Mouse (Mus musculus) heart, adult 2 months (tissue): ENCODE data around the gene Hoxa11.

Experiments used
- CTCF ChIP-seq: fragments of 200-600 bp; IDR thresholded peaks from 2 replicates; pipeline ENCODE4 v1.8.1; 2022; ENCODE audit warnings: antibody characterized with exemption, mild to moderate bottlenecking, moderate library complexity
- EP300 ChIP-seq: fragments of 200-500 bp; IDR thresholded peaks from 2 replicates; pipeline ENCODE4 v1.6.1; 2011; ENCODE audit warnings: low read depth, low read length, control low read depth; ENCODE audit not compliant: insufficient read depth

DNA sequence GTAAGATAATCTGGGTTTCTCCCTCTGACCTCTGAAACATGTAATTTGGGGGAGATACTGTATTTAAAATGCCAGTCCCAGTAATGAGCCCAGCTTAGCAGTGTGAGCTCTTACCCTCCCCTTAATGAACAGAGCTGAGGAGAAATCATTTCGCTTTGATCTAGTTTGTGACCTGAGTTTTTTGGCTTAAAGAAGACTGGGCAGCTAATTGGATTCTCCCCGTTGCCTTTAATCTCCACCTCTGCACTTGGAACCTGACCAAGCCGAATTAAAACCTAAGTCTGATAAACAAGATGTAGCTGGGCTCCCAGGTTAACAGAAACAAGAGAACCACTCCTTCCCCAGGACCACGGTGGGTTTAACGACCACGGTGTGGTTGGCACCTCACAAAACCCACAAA, 30.8 kb upstream of the Hoxa11 start:
- TF ChIP-seq CTCF, result no peak
- TF ChIP-seq EP300, result no peak
